Mouse (Mus musculus): Measurements from ENCODE around the gene Podnl1. TPM values are rescaled to one million over a fixed set of nuclear protein-coding genes. Genes with fewer than 3 reads are reported as not detected.
A peak's percentile ranks its signal among the peaks of the same experiment; 100 is the strongest.

Podnl1 gene
- polyA plus RNA-seq, 1 experiment from 2014 or later, result 0.32 TPM

DNA sequence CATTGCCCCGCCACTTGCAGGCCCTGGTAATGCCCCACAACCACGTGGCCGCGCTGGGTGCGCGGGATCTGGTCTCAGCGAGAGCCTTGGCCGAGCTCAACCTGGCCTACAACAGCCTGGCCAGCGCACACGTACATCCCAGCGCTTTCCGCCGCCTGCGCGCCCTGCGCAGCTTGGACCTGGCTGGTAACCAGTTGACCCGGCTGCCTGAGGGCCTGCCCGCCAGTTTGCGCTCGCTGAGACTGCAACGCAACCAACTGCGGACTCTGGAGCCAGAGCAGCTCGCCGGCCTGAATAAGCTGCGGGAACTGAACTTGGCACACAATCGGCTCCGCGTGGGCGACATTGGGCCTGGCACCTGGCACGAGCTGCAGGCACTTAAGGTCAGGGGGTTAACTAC lies 5.0 kb downstream of the Podnl1 start:
- 0 out of 2 replicates have a peak, but pooled peaks cover 5% of the 10 kb centered on the region for H3K4me1 ChIP-seq
- no peak overlapping the region for H3K4me2 ChIP-seq (replicated peaks)
- H3K9ac ChIP-seq (replicated peaks), result no peak overlapping the region
- no peaks in the 10 kb centered on the region for H3K27me3 ChIP-seq
- peaks cover 32% of the 10 kb centered on the region for H3K36me3 ChIP-seq
- WGBS, result 48% methylated on average over 30 of the region's 30 CpGs
- no peak overlapping the region for H3K4me3 ChIP-seq
- H3K9me3 ChIP-seq, result no peaks in the 10 kb centered on the region
- ATAC-seq (replicated peaks), result no peak
- no peak overlapping the region for H3K27ac ChIP-seq (replicated peaks)

DNA sequence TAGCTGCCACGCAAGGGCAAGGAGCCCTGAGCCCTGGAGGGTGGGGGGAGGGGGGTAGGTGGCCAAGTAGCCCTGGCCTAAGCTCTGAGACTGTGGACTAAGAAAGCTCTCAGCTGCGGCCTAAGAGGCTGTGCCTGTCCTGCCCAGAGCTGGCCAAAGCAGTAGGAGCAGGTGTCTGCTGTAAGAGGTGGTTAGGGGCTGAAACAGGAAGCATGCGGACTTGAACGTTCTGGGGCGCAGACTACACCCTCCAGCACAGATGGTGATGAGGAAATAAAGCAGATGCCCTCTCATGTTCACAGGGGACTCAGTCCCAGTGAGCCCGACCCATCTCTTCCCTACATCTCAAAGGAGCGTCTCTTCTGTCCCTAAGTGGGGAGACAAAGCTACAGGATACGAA lies 6.4 kb downstream of the Podnl1 start:
- H3K9ac ChIP-seq (replicated peaks), result no peak overlapping the region
- H3K27ac ChIP-seq (replicated peaks), result no peak overlapping the region
- no peaks in the 10 kb centered on the region for H3K9me3 ChIP-seq
- no peak for ATAC-seq (replicated peaks)
- no peak overlapping the region for H3K4me3 ChIP-seq
- WGBS, result 88% methylated on average over 8 of the region's 8 CpGs
- H3K27me3 ChIP-seq, result no peaks in the 10 kb centered on the region
- 0 out of 2 replicates have a peak, but pooled peaks cover 5% of the 10 kb centered on the region for H3K4me1 ChIP-seq
- peaks cover 45% of the 10 kb centered on the region for H3K36me3 ChIP-seq
- H3K4me2 ChIP-seq (replicated peaks), result no peak overlapping the region

DNA sequence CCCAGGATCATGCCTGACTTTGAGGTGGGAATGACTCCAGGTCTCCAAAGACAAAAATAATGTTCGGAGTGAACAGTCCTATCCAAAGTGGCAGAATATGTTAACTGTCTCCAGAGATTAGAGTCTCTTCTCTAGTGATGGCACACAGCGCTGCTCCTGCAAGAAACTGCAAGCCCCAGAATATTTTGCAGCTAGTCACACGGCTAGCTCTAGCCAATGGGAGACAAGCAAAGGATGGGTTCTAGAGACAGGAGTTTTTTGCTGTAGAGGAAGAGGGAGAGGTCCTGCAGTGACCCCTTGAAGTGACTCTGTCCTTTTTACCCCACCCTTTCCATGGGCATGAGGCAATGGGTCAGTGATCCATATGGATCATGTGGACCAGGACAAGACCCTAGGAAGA lies 12.1 kb downstream of the Podnl1 start:
- no peaks in the 10 kb centered on the region for H3K9me3 ChIP-seq
- no peak overlapping the region for H3K4me3 ChIP-seq
- no peak overlapping the region for H3K4me2 ChIP-seq (replicated peaks)
- WGBS, result 94% methylated on average over 3 of the region's 3 CpGs
- no peak overlapping the region for H3K9ac ChIP-seq (replicated peaks)
- no peaks in the 10 kb centered on the region for H3K4me1 ChIP-seq
- no peak overlapping the region for H3K27ac ChIP-seq (replicated peaks)
- peaks cover 95% of the 10 kb centered on the region for H3K36me3 ChIP-seq
- no peaks in the 10 kb centered on the region for H3K27me3 ChIP-seq
- ATAC-seq (replicated peaks), result no peak

DNA sequence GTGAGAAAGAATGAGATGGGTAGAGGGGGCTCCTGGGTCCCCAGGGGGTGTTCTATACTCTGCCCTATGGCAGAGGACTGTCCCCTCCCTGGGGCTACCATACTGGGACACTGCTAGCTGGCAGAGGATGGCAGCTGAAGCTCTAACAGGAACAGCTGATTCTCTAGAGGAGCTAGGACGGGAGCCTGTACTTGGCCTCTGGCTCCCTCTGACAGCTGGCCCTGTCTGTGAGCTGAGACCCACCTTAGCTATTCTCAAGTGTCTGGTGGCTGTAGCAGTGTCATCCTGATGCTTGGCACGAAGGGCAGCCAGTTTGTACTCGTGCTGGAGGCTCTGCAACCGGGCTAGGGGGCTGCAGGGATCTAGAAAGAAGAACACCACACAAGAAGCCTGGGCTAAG lies 15.0 kb downstream of the Podnl1 start:
- H3K4me1 ChIP-seq, result no peaks in the 10 kb centered on the region

DNA sequence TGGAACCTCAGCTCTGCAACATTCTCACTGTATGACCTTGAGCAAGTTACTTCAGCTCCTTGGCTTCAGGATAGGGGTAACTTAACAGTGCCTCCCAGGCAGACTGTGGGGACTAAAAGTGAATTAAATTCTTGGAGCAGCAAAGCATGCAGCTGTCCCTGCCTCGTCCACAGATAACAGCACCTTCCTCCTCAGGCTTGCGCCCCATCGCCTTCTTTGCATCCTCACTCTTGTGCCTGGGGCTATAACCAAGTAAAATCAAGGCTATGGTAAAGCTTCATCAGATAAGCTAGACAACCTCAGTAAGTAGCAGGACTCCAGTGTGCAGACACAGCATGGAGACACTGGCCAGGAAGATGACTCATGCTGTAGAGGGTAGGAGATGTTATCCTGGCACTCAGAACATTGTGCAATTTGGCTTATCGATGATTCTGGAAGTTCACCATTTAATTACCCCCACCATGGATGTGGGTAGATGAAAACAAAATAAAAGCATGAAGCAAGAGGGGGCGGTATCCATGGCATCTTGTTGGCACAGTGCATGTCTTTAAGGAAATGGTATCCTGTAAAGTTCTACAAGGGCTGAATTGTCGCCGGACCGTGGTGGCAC lies 19.0 kb downstream of the Podnl1 start:
- H3K9me3 ChIP-seq, result no peaks in the 10 kb centered on the region
- no peak overlapping the region for H3K4me3 ChIP-seq
- H3K9ac ChIP-seq (replicated peaks), result no peak overlapping the region
- no peaks in the 10 kb centered on the region for H3K27me3 ChIP-seq
- peaks cover 24% of the 10 kb centered on the region for H3K4me1 ChIP-seq
- H3K4me2 ChIP-seq (replicated peaks), result no peak overlapping the region
- H3K27ac ChIP-seq (replicated peaks), result no peak overlapping the region
- H3K36me3 ChIP-seq, result peaks cover 40% of the 10 kb centered on the region
- 95% methylated on average over 8 of the region's 8 CpGs for WGBS
- no peak for ATAC-seq (replicated peaks)

More for the DNA sequence above, 15.0 kb downstream of the Podnl1 start:
- Histone ChIP-seq H3K9me3 (no peaks in the 10 kb centered on the region), H3K4me2 (replicated peaks) (no peak overlapping the region), H3K27me3 (no peaks in the 10 kb centered on the region), H3K27ac (replicated peaks) (no peak overlapping the region), H3K36me3 (peaks cover 78% of the 10 kb centered on the region), H3K4me3 (no peak overlapping the region), H3K9ac (replicated peaks) (no peak overlapping the region)
- no peak for ATAC-seq (replicated peaks)
- WGBS, result 89% methylated on average over 4 of the region's 4 CpGs

DNA sequence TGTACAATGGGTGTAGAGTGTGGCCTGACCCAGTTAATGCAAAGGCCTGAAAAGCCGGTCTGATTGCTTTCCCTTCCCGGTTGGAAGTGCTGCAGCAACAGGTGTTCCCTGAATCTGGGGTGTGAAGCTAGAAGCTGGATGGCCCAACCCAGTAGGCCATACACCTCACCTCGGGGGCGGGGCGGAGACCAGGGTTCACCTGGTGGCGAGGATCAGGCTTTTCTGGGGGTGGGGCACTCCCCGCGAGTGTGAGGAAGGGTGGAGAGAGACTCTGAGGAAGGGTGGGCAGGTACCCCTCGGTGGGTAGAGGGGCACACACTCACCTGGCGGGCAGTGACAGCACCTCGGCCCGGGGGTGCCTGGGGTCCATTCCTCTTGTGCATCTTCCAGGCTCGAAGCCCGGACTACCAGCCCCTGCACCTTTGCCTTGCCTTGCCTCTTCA lies 21.6 kb downstream of the Podnl1 start:
- peak; percentile 56 for ATAC-seq (replicated peaks)
- Histone ChIP-seq H3K4me1 (peaks cover 24% of the 10 kb centered on the region), H3K4me3 (peak overlapping the region; percentile 73), H3K4me2 (replicated peaks) (peak overlapping the region; percentile 93), H3K27me3 (no peaks in the 10 kb centered on the region), H3K9ac (replicated peaks) (peak overlapping the region; percentile 67), H3K27ac (replicated peaks) (no peak overlapping the region), H3K9me3 (no peaks in the 10 kb centered on the region), H3K36me3 (peaks cover 21% of the 10 kb centered on the region)
- WGBS, result 8% methylated on average over 14 of the region's 14 CpGs

DNA sequence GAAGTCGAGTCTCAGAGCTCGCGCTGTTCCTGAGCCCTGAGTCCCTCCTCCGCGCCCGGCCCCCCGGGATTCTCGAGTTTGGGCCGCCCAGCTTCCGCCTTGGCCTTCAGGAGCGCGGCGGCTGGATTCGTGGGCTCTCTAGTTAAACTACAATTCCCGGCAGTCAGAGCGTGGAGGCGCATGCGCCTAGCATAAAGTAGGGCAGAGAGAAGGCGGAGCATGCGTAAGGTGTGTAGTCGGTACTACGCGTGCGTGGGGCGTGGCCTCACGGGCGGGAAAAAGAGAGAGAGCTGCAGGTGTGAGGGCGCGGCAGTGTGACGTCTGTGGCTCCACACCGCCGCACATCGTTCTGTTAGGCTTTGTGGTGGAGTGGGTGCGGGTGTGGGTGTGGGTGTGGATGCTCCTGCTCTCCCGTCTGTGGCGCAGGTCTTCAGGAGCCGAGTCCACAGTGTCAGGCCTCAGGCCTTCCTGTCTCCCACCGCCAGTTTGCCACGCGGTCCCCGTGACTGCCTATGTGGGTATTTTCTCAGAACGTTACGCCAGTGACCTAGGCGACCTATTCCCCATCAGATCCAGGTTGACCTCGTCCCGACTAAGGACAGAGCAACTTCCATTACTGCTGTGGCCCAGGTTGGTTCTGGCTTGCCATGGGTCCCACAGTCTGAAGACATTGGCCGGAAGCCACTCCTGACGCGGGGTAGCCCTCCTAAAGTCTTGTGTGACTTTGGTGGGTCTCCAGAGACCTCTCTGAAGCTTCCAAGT lies 22.2 kb downstream of the Podnl1 start, which contains the start of the genes Cc2d1a and 4930432K21Rik:
Cc2d1a (minus strand) TSS at position 168 of the 762 bp plus-strand sequence.
4930432K21Rik (plus strand) TSS at position 257 of the 762 bp plus-strand sequence.
- Histone ChIP-seq H3K27ac (replicated peaks) (0 out of 2 replicates have a peak within 1 kb of the TSS, but pooled peaks have one; percentile 11), H3K9ac (replicated peaks) (peak within 1 kb of the TSS; percentile 67), H3K4me3 (peak within 1 kb of the TSS; percentile 73), H3K4me2 (replicated peaks) (peak within 1 kb of the TSS; percentile 93), H3K36me3 (peaks cover 15% of the 10 kb centered on the region), H3K9me3 (no peaks in the 10 kb centered on the region), H3K4me1 (peaks cover 24% of the 10 kb centered on the region), H3K27me3 (no peaks in the 10 kb centered on the region)
- 16% methylated on average over 49 of the region's 49 CpGs for WGBS
- ATAC-seq (replicated peaks), result peak; percentile 96

DNA sequence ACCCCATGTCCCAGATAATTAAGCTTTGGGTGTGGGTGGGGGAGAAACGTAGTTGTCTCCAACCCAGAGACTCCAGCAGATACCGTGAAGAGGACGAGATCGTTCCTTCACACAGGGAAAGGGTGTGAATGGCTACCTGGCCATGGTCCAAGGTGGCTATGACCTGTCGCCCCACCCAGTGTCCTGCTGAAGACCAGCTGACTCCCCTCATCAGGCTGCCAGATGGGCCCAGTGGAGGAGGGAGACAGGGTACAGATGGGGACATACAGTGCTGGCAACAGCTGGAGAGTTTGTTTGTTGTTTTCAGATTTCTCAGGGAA lies 22.7 kb downstream of the Podnl1 start:
- WGBS, result 84% methylated on average over 5 of the region's 5 CpGs
- no peak for ATAC-seq (replicated peaks)

DNA sequence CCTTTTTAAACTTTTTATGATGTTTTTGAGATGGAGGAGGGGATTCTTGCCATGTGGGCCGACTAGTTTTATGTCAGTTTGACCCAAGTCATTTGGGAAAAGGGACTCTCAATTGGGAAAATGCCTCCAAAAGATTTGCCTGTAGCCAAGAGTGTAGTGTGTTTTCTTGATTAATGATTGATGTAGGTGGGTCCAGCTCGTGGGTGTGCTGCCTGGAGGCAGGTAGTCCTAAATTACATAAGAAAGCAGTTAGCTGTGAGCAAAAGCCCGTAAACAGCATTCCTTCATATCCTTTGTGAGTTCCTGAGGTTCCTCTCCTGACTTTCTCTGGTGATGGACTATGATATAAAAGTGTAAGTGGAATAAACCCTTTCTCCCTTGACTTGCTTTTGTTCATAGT lies 23.4 kb downstream of the Podnl1 start:
- Histone ChIP-seq H3K4me1 (peaks cover 24% of the 10 kb centered on the region), H3K9me3 (no peaks in the 10 kb centered on the region), H3K9ac (replicated peaks) (no peak overlapping the region), H3K27me3 (no peaks in the 10 kb centered on the region), H3K36me3 (0 out of 2 replicates have a peak, but pooled peaks cover 3% of the 10 kb centered on the region), H3K4me2 (replicated peaks) (no peak overlapping the region), H3K27ac (replicated peaks) (no peak overlapping the region), H3K4me3 (no peak overlapping the region)
- ATAC-seq (replicated peaks), result no peak
- 82% methylated on average over 3 of the region's 3 CpGs for WGBS

More for the DNA sequence above, 22.7 kb downstream of the Podnl1 start:
- peak overlapping the region; percentile 93 for H3K4me2 ChIP-seq (replicated peaks)
- H3K4me1 ChIP-seq, result peaks cover 24% of the 10 kb centered on the region
- H3K27me3 ChIP-seq, result no peaks in the 10 kb centered on the region
- H3K9ac ChIP-seq (replicated peaks), result peak overlapping the region; percentile 67; the same call in 1 of the 2 replicates
- no peak overlapping the region for H3K27ac ChIP-seq (replicated peaks)
- H3K4me3 ChIP-seq, result peak overlapping the region; percentile 73
- peaks cover 10% of the 10 kb centered on the region for H3K36me3 ChIP-seq
- no peaks in the 10 kb centered on the region for H3K9me3 ChIP-seq

DNA sequence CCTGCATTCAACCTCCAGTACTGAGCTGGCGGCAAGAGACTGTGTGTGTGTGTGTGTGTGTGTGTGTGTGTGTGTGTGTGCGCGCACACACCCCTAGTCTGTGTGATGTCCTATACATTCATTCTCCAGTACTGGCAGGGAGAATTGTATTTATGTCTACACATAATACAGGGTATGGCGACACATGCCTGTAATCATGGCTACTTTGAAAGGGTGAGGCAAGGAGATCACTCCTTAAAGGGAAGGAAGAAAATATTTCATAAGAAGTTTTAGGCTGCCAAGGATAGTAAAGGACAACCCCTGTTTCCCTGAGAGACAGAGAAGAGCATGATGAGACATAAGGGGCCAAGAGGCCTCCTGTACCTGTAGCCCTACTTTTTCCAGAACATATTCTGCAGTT lies 31.8 kb downstream of the Podnl1 start:
- Histone ChIP-seq H3K4me3 (no peak overlapping the region), H3K4me2 (replicated peaks) (no peak overlapping the region), H3K27ac (replicated peaks) (no peak overlapping the region), H3K4me1 (no peaks in the 10 kb centered on the region), H3K36me3 (peaks cover 8% of the 10 kb centered on the region; the same call in 1 of the 2 replicates), H3K27me3 (no peaks in the 10 kb centered on the region), H3K9ac (replicated peaks) (no peak overlapping the region), H3K9me3 (no peaks in the 10 kb centered on the region)
- WGBS, result 90% methylated on average over 4 of the region's 4 CpGs
- ATAC-seq (replicated peaks), result no peak

DNA sequence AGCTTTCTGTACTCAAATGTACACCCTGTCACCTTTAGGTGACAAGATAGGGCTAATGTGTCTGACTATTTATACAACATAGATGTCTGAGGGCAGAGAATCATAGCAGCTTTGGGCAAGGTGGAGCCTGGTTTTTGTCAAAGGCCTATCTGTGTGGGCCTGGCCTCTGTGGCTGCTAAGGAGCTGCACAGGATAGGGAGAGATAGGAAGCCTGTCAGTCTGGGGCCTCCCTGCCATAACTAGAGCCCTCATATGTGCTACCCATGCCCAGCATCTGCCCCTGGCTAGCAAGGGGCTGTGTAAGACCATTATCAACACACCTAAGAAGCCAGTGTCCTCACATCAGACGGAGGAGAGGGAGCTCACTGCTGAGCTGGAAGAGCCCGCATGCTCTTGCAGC lies 41.9 kb downstream of the Podnl1 start:
- Histone ChIP-seq H3K27ac (replicated peaks) (no peak overlapping the region), H3K9me3 (no peaks in the 10 kb centered on the region), H3K36me3 (peaks cover 11% of the 10 kb centered on the region; the same call in 1 of the 2 replicates), H3K4me1 (no peaks in the 10 kb centered on the region), H3K4me3 (no peak overlapping the region), H3K27me3 (no peaks in the 10 kb centered on the region), H3K9ac (replicated peaks) (no peak overlapping the region), H3K4me2 (replicated peaks) (no peak overlapping the region)
- ATAC-seq (replicated peaks), result no peak
- 93% methylated on average over 2 of the region's 2 CpGs for WGBS

DNA sequence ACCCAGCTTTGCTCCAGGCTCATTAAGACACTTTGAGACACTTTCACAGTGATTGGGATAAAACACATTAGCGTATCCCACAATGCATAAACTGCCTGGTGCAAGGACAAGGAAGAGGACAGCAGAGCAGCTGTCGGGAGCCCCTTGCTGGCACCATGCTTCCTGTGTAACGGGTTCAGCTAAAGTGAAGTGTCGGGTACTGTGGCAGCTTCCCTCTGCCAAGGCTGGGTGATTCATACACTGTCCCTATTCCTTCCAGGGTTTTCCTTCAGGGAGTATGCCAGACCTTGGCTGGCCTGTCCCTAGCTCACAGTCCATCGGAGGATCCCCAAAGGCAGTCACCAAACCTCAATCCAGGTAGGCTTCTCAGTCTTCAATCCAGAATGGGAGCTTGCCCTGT lies 44.3 kb downstream of the Podnl1 start:
- no peaks in the 10 kb centered on the region for H3K4me1 ChIP-seq
- no peak overlapping the region for H3K9ac ChIP-seq (replicated peaks)
- no peak overlapping the region for H3K4me3 ChIP-seq
- WGBS, result 84% methylated on average over 5 of the region's 5 CpGs
- no peaks in the 10 kb centered on the region for H3K9me3 ChIP-seq
- H3K27ac ChIP-seq (replicated peaks), result no peak overlapping the region
- ATAC-seq (replicated peaks), result no peak
- H3K36me3 ChIP-seq, result peaks cover 24% of the 10 kb centered on the region
- H3K27me3 ChIP-seq, result no peaks in the 10 kb centered on the region
- H3K4me2 ChIP-seq (replicated peaks), result no peak overlapping the region

Measured in forebrain, embryonic 15.5 days (tissue).